Comparison of ENCODE assay signal across 26 mouse cellular contexts in genomic region chr5:92141696-92142095, GRCm38 (mm10).
"Had no signal": no experiment of that assay in that cellular context is flagged by ENCODE, and none has a peak within 500 bp of the region (broad histone marks: within the 10 kb centered on the region; RNA-seq: fewer than 3 reads in every experiment).

No protein-coding gene starts in this region.

- H3K4me2 ChIP-seq: heart, embryonic 11.5 days; heart, embryonic 15.5 days; hindbrain, embryonic 12.5 days; hindbrain, embryonic 14.5 days; intestine, embryonic 15.5 days; kidney, embryonic 15.5 days; limb, embryonic 13.5 days; limb, embryonic 15.5 days; liver, embryonic 12.5 days had no signal

- H3K36me3 ChIP-seq: hindbrain, embryonic 12.5 days; intestine, embryonic 15.5 days; kidney, embryonic 15.5 days had no signal

- H3K27ac ChIP-seq: gastrocnemius, adult 2 months; heart, adult 2 months; heart, embryonic 15.5 days; hindbrain, embryonic 10.5 days; hindbrain, embryonic 12.5 days; hindbrain, embryonic 14.5 days; intestine, embryonic 15.5 days; kidney, embryonic 15.5 days; kidney, postnatal 0 days; limb, embryonic 13.5 days; limb, embryonic 15.5 days; liver, embryonic 12.5 days; liver, embryonic 14.5 days had no signal

- H3K9me3 ChIP-seq: heart, embryonic 15.5 days; hindbrain, embryonic 10.5 days; hindbrain, embryonic 12.5 days; intestine, embryonic 15.5 days; kidney, embryonic 15.5 days; limb, embryonic 13.5 days; limb, embryonic 15.5 days; liver, embryonic 12.5 days had no signal

- ATAC-seq: hindbrain, embryonic 16.5 days; intestine, embryonic 15.5 days; liver, embryonic 12.5 days had no signal

- H3K27me3 ChIP-seq: heart, embryonic 15.5 days; hindbrain, embryonic 12.5 days; intestine, embryonic 15.5 days; kidney, embryonic 15.5 days; limb, embryonic 13.5 days; limb, embryonic 15.5 days; liver, embryonic 12.5 days had no signal

- H3K9ac ChIP-seq: heart, embryonic 15.5 days; hindbrain, embryonic 12.5 days; hindbrain, embryonic 14.5 days; intestine, embryonic 15.5 days; kidney, embryonic 15.5 days; limb, embryonic 13.5 days; limb, embryonic 15.5 days; liver, embryonic 12.5 days; liver, embryonic 14.5 days had no signal

- H3K4me3 ChIP-seq: gastrocnemius, adult 2 months; heart, adult 2 months; heart, embryonic 15.5 days; hindbrain, embryonic 10.5 days; hindbrain, embryonic 12.5 days; intestine, embryonic 15.5 days; kidney, embryonic 15.5 days; limb, embryonic 13.5 days; limb, embryonic 15.5 days; liver, embryonic 12.5 days had no signal

- DNase-seq: gastrocnemius, adult 2 months; gastrocnemius, postnatal 10 days; gastrocnemius, postnatal 25 days; heart, adult 2 months; heart, postnatal 4 days; kidney, adult 11 months; kidney, adult 2 months; kidney, adult 9 months; kidney, postnatal 14 days; kidney, postnatal 36 days; layer of hippocampus, adult 9-11 months; layer of hippocampus, postnatal 36 days; left cerebral cortex, postnatal 4 days had no signal
